Mouse (Mus musculus): ENCODE measurements around the gene Mrps7.

DNA sequence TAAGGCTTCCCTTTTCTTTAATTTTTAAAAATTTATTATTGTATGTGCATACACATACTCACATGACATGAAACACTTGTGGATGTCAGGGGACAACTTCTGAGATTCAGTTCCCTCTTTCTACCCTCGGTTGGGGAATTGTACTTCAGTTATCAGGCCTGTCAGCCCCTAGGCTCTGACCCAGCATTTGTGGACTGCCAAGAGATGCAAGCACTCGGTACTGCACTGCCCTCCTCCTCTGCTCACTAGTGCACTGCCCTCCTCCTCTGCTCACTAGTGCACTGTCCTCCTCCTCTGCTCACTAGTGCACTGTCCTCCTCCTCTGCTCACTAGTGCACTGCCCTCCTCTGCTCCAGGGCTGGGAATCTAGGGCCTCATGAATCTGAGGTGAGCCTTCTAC is 50.4 kb downstream of the Mrps7 start:
- TF ChIP-seq CTCF (conservative IDR thresholded peaks at IDR 0.05; ENCODE audit: low read length) (no peak), NANOG (IDR thresholded peaks at IDR 0.05; ENCODE audit: borderline replicate concordance, low read length) (no peak), POU5F1 (IDR thresholded peaks at IDR 0.05; ENCODE audit: borderline replicate concordance, low read length) (no peak)
